Mouse (Mus musculus) midbrain, embryonic 10.5 days (tissue): Measurements from ENCODE around the gene Kif13a. TPM values are rescaled to one million over a fixed set of nuclear protein-coding genes. Genes with fewer than 3 reads are reported as not detected.

Experiments used
- DNase-seq: peaks from one replicate; pipeline ENCODE4 v3.0.0-alpha.2; 2017; ENCODE audit warnings: low spot score
- H3K27ac ChIP-seq: fragments of 300-500 bp; sonication (generic); replicated peaks from 2 replicates; pipeline ENCODE4 v1.5.1; 2016; ENCODE audit warnings: mild to moderate bottlenecking
- H3K27me3 ChIP-seq: fragments of 300-500 bp; sonication (generic); 2 replicates; pipeline ENCODE4 v1.6.1; 2016; ENCODE audit warnings: low read depth, mild to moderate bottlenecking; ENCODE audit not compliant: poor library complexity, severe bottlenecking
- H3K36me3 ChIP-seq: fragments of 300-500 bp; sonication (generic); 2 replicates; pipeline ENCODE4 v1.6.1; 2016; ENCODE audit warnings: mild to moderate bottlenecking, moderate library complexity
- H3K4me1 ChIP-seq: fragments of 300-500 bp; sonication (generic); 2 replicates; pipeline ENCODE4 v1.6.1; 2016
- H3K4me3 ChIP-seq: fragments of 300-500 bp; sonication (generic); 2 replicates; pipeline ENCODE4 v1.5.1; 2016; ENCODE audit warnings: mild to moderate bottlenecking, moderate library complexity
- H3K9me3 ChIP-seq: fragments of 300-500 bp; sonication (generic); replicated peaks from 2 replicates; pipeline ENCODE4 v1.6.1; 2016; ENCODE audit warnings: mild to moderate bottlenecking
- WGBS: fragments of 180-500 bp; shearing (Covaris S2); methylation state at CpG from one replicate; pipeline ENCODE4 v1.1.7; 2016; 5-methylcytosine and 5-hydroxymethylcytosine counted together
- polyA plus RNA-seq: library from polyadenylated mRNA; unstranded; fragments of >200 nt; fragmentation: Nextera tagmentation; extraction: Ambion mirVana; gene quantifications from 2 replicates; pipeline ENCODE4 v1.2.1, GENCODE M21; 2016

The Kif13a gene
- polyA plus RNA-seq, 1 experiment from 2014 or later = 9.1 TPM

GRCm38 (mm10) chr13:46780379-46780778 lies 149.3 kb downstream of the Kif13a start:
- no peaks in the 10 kb centered on the region for H3K4me1 ChIP-seq
- WGBS = 92% methylated on average over 11 of the region's 11 CpGs

GRCm38 (mm10) chr13:46779831-46780230 lies 149.8 kb downstream of the Kif13a start:
- no peak for DNase-seq
- H3K36me3 ChIP-seq = peaks cover 67% of the 10 kb centered on the region

More at GRCm38 (mm10) chr13:46780379-46780778, 149.3 kb downstream of the Kif13a start:
- no peak for DNase-seq
- Histone ChIP-seq H3K4me3 (no peak overlapping the region), H3K36me3 (peaks cover 67% of the 10 kb centered on the region), H3K27ac (no peak overlapping the region), H3K9me3 (no peaks in the 10 kb centered on the region), H3K27me3 (no peaks in the 10 kb centered on the region)

GRCm38 (mm10) chr13:46777461-46777860 lies 152.2 kb downstream of the Kif13a start:
- Histone ChIP-seq H3K27ac (no peak overlapping the region), H3K4me3 (no peak overlapping the region), H3K4me1 (no peaks in the 10 kb centered on the region), H3K36me3 (peaks cover 69% of the 10 kb centered on the region), H3K27me3 (no peaks in the 10 kb centered on the region), H3K9me3 (no peaks in the 10 kb centered on the region)
- 86% methylated on average over 3 of the region's 3 CpGs for WGBS
- no peak for DNase-seq

More at GRCm38 (mm10) chr13:46779831-46780230, 149.8 kb downstream of the Kif13a start:
- Histone ChIP-seq H3K27ac (no peak overlapping the region), H3K4me3 (no peak overlapping the region), H3K9me3 (no peaks in the 10 kb centered on the region), H3K27me3 (no peaks in the 10 kb centered on the region), H3K4me1 (no peaks in the 10 kb centered on the region)
- WGBS = 83% methylated on average over 10 of the region's 10 CpGs

- H3K27ac ChIP-seq = no peak overlapping the region
- H3K36me3 ChIP-seq = peaks cover 75% of the 10 kb centered on the region
- H3K4me1 ChIP-seq = no peaks in the 10 kb centered on the region
- no peak for DNase-seq
- H3K27me3 ChIP-seq = no peaks in the 10 kb centered on the region
- no peaks in the 10 kb centered on the region for H3K9me3 ChIP-seq
- 82% methylated on average over 14 of the region's 14 CpGs for WGBS
- no peak overlapping the region for H3K4me3 ChIP-seq
Measured at GRCm38 (mm10) chr13:46776636-46777305, 152.9 kb downstream of the Kif13a start.

- DNase-seq = no peak
- H3K9me3 ChIP-seq = no peaks in the 10 kb centered on the region
- 93% methylated on average over 5 of the region's 5 CpGs for WGBS
- H3K4me1 ChIP-seq = no peaks in the 10 kb centered on the region
- no peaks in the 10 kb centered on the region for H3K27me3 ChIP-seq
- H3K36me3 ChIP-seq = peaks cover 87% of the 10 kb centered on the region
- no peak overlapping the region for H3K4me3 ChIP-seq
- H3K27ac ChIP-seq = no peak overlapping the region
Measured at GRCm38 (mm10) chr13:46774998-46775397, 154.7 kb downstream of the Kif13a start.

- Histone ChIP-seq H3K27me3 (no peaks in the 10 kb centered on the region), H3K9me3 (no peaks in the 10 kb centered on the region), H3K36me3 (peaks cover 97% of the 10 kb centered on the region), H3K27ac (no peak overlapping the region), H3K4me3 (no peak overlapping the region), H3K4me1 (no peaks in the 10 kb centered on the region)
- no peak for DNase-seq
- 97% methylated on average over 13 of the region's 13 CpGs for WGBS
Measured at GRCm38 (mm10) chr13:46772581-46772980, 157.1 kb downstream of the Kif13a start.

- no peaks in the 10 kb centered on the region for H3K9me3 ChIP-seq
- DNase-seq = no peak
- H3K4me3 ChIP-seq = no peak overlapping the region
- H3K27ac ChIP-seq = no peak overlapping the region
- H3K36me3 ChIP-seq = peaks cover 90% of the 10 kb centered on the region
- 90% methylated on average over 2 of the region's 2 CpGs for WGBS
- H3K4me1 ChIP-seq = 0 out of 2 replicates have a peak, but pooled peaks cover 5% of the 10 kb centered on the region
- no peaks in the 10 kb centered on the region for H3K27me3 ChIP-seq
Measured at GRCm38 (mm10) chr13:46765361-46765760, 164.3 kb downstream of the Kif13a start.

GRCm38 (mm10) chr13:46763210-46763609 lies 166.5 kb downstream of the Kif13a start:
- Histone ChIP-seq H3K27me3 (no peaks in the 10 kb centered on the region), H3K4me3 (no peak overlapping the region), H3K9me3 (no peaks in the 10 kb centered on the region), H3K27ac (no peak overlapping the region), H3K4me1 (peaks cover 12% of the 10 kb centered on the region; the same call in 1 of the 2 replicates), H3K36me3 (peaks cover 88% of the 10 kb centered on the region)
- WGBS = 93% methylated on average over 9 of the region's 9 CpGs
- DNase-seq = no peak

- no peaks in the 10 kb centered on the region for H3K9me3 ChIP-seq
- 62% methylated on average over 6 of the region's 6 CpGs for WGBS
Measured at GRCm38 (mm10) chr13:46760921-46761320, 168.7 kb downstream of the Kif13a start.

GRCm38 (mm10) chr13:46759281-46759809 lies 170.3 kb downstream of the Kif13a start:
- peaks cover 77% of the 10 kb centered on the region for H3K36me3 ChIP-seq
- H3K4me3 ChIP-seq = no peak overlapping the region
- H3K4me1 ChIP-seq = peaks cover 12% of the 10 kb centered on the region; the same call in 1 of the 2 replicates
- H3K9me3 ChIP-seq = no peaks in the 10 kb centered on the region
- H3K27ac ChIP-seq = peak overlapping the region; percentile 34; the same call in 1 of the 2 replicates
- no peaks in the 10 kb centered on the region for H3K27me3 ChIP-seq
- no peak for DNase-seq
- 64% methylated on average over 8 of the region's 8 CpGs for WGBS

More at GRCm38 (mm10) chr13:46760921-46761320, 168.7 kb downstream of the Kif13a start:
- Histone ChIP-seq H3K27me3 (no peaks in the 10 kb centered on the region), H3K4me3 (no peak overlapping the region), H3K4me1 (peaks cover 12% of the 10 kb centered on the region; the same call in 1 of the 2 replicates), H3K36me3 (peaks cover 83% of the 10 kb centered on the region), H3K27ac (no peak overlapping the region)
- no peak for DNase-seq

- H3K36me3 ChIP-seq = peaks cover 71% of the 10 kb centered on the region
- no peaks in the 10 kb centered on the region for H3K27me3 ChIP-seq
- no peak for DNase-seq
- H3K27ac ChIP-seq = peak overlapping the region; percentile 34; the same call in 1 of the 2 replicates
- H3K9me3 ChIP-seq = no peaks in the 10 kb centered on the region
- no peak overlapping the region for H3K4me3 ChIP-seq
- WGBS = 93% methylated on average over 13 of the region's 13 CpGs
- H3K4me1 ChIP-seq = peaks cover 12% of the 10 kb centered on the region; the same call in 1 of the 2 replicates
Measured at GRCm38 (mm10) chr13:46758627-46759026, 171.0 kb downstream of the Kif13a start.

GRCm38 (mm10) chr13:46757946-46758345 lies 171.7 kb downstream of the Kif13a start:
- DNase-seq = no peak
- Histone ChIP-seq H3K27ac (no peak overlapping the region), H3K4me3 (no peak overlapping the region), H3K4me1 (peaks cover 12% of the 10 kb centered on the region; the same call in 1 of the 2 replicates), H3K27me3 (no peaks in the 10 kb centered on the region), H3K9me3 (no peaks in the 10 kb centered on the region), H3K36me3 (peaks cover 66% of the 10 kb centered on the region)
- WGBS = 92% methylated on average over 7 of the region's 7 CpGs

- Histone ChIP-seq H3K36me3 (peaks cover 64% of the 10 kb centered on the region), H3K4me1 (no peaks in the 10 kb centered on the region), H3K4me3 (no peak overlapping the region), H3K27me3 (no peaks in the 10 kb centered on the region), H3K9me3 (no peaks in the 10 kb centered on the region), H3K27ac (no peak overlapping the region)
- no peak for DNase-seq
- WGBS = 91% methylated on average over 5 of the region's 5 CpGs
Measured at GRCm38 (mm10) chr13:46753294-46753693, 176.4 kb downstream of the Kif13a start.
